Mouse (Mus musculus): ENCODE results near the gene Chst4.
"Not testable (repeated sequence)": the region's sequence is repeated elsewhere in the genome, so short reads cannot be mapped to it uniquely, and the experiment has no call there.

Gene Chst4

DNA sequence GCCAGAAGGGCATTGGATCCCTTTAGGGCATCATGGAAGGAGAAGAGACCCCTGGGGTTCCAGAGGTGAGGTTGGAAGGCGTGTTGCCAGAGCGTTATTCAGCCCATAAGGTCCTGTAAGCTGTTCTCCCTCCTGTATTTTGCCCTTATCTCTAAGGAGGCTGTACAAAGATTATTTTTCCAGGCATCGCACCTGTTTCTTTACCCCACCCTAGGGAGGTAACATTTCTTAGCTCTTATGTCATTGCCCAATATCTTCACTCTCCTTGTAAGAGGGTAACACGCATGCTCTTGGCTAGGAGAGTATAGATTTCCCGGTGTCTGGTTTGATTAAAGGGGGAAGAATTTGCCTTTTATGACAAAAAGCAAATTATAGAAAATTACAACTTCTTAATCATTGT is at the start of gene Chst4:
TSS of gene Chst4 (minus strand) at position 82 of the 400 bp plus-strand sequence.
- no peak for DNase-seq (ENCODE audit: low spot score)

DNA sequence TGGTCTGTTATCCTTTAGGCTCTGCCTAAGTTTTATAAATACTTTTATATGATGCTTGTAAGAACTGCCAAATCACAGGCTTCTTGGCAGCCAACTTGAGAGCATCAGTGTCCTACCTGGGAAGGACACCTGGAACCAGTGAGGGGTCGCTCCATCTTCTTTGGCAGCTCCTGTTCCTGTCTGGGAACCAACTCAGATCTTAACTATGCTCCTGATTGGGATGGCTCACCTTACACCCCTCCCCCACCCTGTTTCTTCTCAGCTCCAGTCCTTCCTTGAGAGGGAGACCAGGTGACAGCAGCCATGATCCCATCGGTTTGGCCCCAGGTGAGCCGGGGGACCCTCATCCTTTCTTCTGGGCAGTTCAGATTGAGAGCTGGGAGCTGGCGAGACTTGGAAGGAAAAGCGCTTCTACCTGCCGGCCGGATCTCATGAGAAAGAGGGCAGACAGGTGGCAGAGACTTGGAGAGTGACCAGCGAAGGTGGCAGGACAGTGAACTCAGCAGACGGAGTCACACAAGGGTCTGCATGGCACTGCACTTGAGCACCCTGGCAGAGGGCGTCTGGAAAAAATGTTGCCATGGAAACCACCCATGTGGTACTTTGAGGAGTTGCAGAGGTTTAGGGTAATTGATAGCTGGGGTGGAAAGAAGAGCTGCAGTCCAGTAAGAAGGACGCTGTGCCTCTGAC is 43.0 kb upstream of the Chst4 start:
- DNase-seq (ENCODE audit: low spot score), result no peak

- no peak for DNase-seq (ENCODE audit: low spot score)
Measured at GRCm38 (mm10) chr8:110079282-110080221, 40.0 kb upstream of the Chst4 start, which contains the start of gene Zfp612. Gene Zfp612 (plus strand): TSS chr8:110079746.

DNA sequence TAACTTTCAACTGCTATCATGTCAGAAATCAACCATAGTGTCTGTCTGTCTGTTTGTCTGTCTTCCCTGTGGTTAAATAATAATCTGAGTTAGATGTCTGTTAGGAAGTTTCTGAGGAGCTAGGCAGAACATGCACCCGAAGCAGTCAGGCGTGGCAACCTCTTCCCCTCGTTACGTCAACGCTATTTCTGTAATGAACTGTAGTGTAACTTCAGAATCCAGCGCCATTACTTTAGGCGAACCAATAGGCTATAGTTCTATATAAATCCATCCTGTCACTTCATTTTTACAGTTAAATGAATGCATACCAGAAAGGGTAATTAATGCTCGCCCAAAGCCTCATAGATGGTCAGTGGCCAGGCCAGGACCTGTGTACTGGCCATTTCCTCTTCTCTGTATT is 35.0 kb upstream of the Chst4 start:
- no peak for DNase-seq (ENCODE audit: low spot score)

GRCm38 (mm10) chr8:110071600-110071999 is 32.1 kb upstream of the Chst4 start:
- peak; percentile 41 for DNase-seq (ENCODE audit: low spot score)

- no peak for DNase-seq (ENCODE audit: low spot score)
Measured at GRCm38 (mm10) chr8:110069706-110070105, 30.2 kb upstream of the Chst4 start.

- DNase-seq (ENCODE audit: low spot score), result no peak
Measured at GRCm38 (mm10) chr8:110065676-110066075, 26.1 kb upstream of the Chst4 start.

- DNase-seq (ENCODE audit: low spot score), result no peak
Measured at GRCm38 (mm10) chr8:110064606-110065365, 25.2 kb upstream of the Chst4 start.

DNA sequence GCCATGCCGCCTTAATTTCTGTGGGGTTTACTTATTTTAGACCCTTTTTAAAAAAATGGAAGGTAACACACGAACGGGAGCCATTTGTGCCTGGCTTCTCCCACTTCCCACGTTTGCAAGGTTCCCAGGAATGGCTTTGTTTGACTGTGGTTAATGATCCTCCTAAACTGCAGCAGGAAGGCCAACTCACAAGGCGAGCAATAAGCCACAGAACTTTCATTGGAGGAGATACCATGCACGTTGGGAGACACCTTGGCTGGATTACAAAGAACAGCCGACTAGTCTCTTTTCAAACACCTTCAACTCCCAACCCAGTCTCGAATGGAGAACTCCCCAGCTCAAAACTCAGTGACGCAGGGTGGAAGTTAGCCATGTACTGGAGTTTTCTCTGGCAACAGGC is 24.6 kb upstream of the Chst4 start:
- no peak for DNase-seq (ENCODE audit: low spot score)

DNA sequence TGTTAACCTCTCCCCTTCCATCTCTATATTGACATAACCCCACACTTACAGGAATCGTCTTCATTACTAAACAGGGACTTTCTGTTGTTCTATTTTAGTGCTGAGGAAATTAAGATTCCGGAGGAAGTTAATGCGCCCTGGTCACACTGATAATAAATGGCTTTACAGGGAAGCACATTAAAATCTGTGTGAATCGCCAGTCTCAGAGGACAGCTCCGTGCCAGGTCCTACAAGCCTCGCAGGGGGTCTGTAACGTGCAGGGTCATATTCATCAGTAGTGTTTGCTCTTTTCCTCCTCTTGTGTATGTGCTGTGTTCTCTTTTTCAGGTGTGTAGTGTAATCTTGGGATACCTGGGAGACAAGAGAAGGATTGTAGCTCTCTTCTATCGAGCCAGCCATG is 18.7 kb upstream of the Chst4 start:
- no peak for DNase-seq (ENCODE audit: low spot score)

DNA sequence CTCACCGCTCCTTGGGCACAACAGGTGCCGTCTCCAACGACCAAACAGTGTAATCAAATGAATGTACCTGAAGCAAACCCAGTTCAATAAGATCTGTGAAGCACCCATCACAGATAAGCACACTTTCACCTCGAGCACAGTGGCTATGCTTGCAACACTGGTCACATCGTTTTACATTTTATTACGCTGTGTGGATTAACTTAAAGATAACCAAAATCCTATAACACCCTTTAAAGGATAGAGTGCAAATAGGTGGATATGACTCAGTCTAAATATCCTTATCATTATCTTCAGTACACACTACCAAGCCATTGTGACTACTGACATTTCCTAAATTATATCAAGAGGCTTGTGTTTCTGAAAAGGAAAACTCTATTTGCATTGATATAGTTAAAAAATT is 11.7 kb upstream of the Chst4 start:
- no peak for DNase-seq (ENCODE audit: low spot score)

GRCm38 (mm10) chr8:110040509-110040908 is 969 bp upstream of the Chst4 start:
- no peak for DNase-seq (ENCODE audit: low spot score)

DNA sequence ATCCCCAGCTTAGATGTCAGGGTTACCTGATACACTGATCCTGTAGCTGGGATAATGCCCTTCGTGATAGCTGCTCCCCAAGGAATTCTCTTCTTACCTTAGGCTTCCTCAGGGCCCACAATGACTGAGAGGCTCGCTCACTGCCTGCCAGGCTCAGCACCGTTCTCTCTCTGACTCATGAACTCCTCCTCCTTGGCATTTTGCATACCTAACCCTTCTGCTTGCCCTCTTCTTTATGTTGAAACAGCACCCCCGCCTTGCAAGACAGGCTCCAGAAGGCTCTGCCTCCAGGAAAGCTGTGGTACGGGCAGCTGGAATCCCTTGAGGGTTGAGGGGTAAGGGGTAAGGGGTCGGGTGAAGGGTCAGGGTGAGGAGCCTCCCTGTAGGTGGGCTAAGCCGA is 324 bp downstream of the Chst4 start:
- DNase-seq (ENCODE audit: low spot score), result no peak

DNA sequence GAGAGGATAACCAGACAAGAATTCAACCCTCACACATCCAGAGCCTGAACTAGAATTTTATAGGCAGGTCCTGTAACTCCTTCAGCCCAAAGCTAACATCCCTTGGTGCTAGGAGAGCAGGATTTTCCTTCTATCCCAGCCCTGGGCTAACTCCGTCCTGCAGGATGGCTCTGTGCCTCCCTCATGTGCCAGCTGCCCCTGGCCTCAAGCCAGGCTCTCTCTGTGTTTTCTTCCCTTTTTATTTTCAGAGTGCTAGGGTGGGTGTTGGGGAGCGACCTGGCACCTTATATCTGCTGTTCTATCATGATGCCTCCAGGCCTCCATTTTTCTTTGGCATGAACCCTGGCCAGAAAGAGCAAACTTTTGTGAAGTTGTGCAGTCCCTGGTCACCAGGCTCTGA is 3.4 kb downstream of the Chst4 start:
- peak; percentile 7 for DNase-seq (ENCODE audit: low spot score)

DNA sequence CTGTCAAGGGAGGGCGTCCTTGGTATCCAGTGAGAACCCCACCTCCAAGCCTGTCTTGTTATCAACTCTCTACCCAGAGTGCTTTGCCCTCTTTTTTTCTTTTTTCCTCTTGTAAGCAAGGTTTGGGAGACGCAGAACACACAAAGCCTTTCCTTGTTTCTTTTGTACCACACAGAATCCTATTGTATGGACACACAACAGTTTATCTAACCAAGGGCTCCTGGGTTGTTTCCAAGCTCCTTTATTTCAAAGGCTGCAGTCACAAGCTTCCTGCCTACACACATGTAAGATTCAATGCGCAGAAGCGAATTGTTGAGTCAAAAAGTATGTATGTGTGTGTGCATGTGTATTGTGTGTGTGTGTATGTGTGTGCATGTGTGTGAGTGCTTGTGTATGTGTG is 5.2 kb downstream of the Chst4 start:
- DNase-seq (ENCODE audit: low spot score), result no peak

GRCm38 (mm10) chr8:110033771-110034170 is 5.8 kb downstream of the Chst4 start:
- not testable (repeated sequence) for DNase-seq (ENCODE audit: low spot score)

DNA sequence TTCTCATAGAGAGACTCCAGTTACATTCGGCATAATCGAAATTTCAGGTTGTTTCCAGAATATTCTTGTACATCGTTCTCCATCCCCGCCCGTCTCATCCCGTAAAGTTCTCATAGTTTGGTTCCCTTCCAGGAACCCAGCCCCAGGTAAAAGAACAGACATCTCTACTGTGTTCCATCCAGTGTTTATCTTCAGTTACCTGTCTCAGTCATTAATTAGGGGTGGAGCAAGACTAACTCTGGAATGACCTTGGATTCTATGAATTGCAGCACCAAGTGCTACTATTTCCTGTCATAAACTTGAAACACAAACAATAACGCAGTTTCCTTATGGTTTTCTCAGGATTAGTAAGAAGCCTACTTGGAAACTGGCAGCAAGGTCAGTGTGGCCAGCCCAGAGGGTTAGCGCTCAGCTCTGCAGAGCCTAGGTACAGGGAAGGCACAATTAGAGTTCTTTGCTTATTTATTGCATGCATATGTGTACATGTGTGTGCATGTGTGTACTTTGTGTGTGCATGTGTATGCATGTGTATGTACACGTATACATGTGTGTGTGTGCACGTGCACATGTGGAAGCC is 16.7 kb downstream of the Chst4 start:
- no peak for DNase-seq (ENCODE audit: low spot score)

DNA sequence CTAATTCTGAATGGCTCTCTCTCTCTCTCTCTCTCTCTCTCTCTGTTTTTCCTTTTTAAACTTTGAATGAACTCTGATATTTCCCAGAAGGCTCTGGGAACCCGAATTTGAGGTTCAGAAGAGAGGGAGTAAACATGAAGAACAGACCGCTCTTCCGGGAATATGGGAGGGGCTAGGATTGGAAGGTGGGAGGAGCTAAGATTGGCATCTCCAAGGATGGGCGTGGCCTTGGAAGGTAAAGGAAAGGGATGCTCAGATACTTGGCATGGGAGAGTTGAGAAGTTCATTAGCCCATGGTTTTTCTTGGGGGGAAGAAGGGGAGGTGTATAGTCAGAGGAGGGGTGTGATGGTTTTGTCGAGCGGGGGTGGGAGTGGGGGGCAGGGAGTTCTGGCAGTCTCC is 17.5 kb downstream of the Chst4 start:
- no peak for DNase-seq (ENCODE audit: low spot score)

GRCm38 (mm10) chr8:110010868-110011267 is 28.7 kb downstream of the Chst4 start:
- DNase-seq (ENCODE audit: low spot score), result no peak

DNA sequence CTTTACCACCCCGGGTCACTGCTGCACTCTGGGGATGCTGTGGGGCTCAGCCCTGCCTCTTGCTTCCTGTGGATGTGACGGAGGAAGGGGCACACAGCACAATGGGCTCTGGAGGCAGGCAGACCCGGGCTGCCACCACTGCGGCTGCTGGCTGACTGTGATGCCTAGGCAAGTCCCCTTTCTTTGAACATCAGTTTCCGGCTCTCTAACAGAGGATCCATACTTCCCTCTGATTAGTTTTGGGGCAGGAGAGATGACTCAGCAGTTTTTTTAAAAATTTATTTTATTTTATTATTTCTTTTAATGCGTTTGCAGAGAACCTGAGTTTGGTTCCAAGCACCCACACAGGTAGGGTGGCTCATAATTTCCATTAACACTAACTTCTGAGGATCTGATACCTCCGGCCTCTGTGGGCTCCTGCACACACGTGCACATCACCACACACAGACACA is 30.5 kb downstream of the Chst4 start:
- no peak for DNase-seq (ENCODE audit: low spot score)

GRCm38 (mm10) chr8:110008228-110008994 is 31.1 kb downstream of the Chst4 start:
- no peak for DNase-seq (ENCODE audit: low spot score)

Measured in layer of hippocampus, adult 9-10 months (tissue).